ENCODE assay signal across 8 mouse cellular contexts in the genomic region with DNA sequence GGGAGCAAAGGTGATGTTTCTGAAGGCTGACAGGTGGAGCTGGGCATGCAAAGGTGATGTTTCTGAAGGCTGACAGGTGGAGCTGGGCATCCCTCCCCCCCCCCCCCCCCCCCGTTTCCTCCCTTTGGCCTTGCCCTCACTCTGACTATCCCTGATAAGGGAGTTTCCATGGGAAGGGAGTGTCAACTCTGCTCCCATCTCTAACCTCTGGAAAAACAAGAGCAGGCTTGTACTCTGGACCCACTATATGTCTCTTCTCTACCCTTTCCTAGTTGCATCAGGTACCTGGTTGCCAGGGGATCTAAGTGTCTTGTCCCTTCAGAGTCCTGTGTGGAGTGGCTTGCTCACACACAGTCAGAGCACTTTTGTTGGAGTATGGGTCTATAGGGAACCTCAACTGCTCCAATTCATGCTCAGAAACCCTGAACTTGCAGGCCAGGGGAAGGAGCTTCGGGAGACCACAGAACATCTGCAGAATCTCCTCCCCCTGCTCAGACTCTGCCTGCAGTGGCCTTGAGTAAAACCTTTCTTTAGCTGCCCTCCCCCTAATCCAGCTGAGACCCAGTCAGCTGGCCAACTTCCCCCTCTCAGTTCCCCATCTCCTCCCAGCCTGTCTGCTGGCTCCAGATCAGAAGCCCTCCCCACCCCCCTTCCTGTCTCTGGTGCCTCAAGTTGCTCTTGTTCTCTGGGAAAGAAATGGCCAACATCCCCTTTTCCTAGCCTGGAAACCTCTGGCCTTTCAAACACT. TPM values are rescaled to one million over a fixed set of nuclear protein-coding genes. Genes with fewer than 3 reads are reported as not detected.
DNase-seq lines count a peak whose midpoint lies in the region; ATAC-seq and TF ChIP-seq lines count a peak whose summit lies in the region.

No protein-coding gene starts in this region.

- peaks cover 44% of the 10 kb centered on the region for H3K4me1 ChIP-seq in bone marrow macrophage, adult 2 months (ENCODE audit: control insufficient read depth, insufficient read depth, low read length)
- peaks cover 15% of the 10 kb centered on the region; the same call in 1 of the 2 replicates for H3K4me1 ChIP-seq in hindbrain, embryonic 14.5 days (replicated peaks; ENCODE audit: control insufficient read depth, insufficient read depth, low read length)
- peaks cover 22% of the 10 kb centered on the region for H3K4me1 ChIP-seq in limb, embryonic 13.5 days
- H3K4me1 ChIP-seq in midbrain, embryonic 13.5 days (replicated peaks): peaks cover 24% of the 10 kb centered on the region
- peaks cover 21% of the 10 kb centered on the region; the same call in 1 of the 2 replicates for H3K4me1 ChIP-seq in stomach, embryonic 15.5 days

- no peak for TF ChIP-seq POLR2A in bone marrow macrophage, adult 2 months (IDR thresholded peaks at IDR 0.05; ENCODE audit: borderline replicate concordance, low read depth, low read length)

- DNase-seq in embryo, embryonic 11 days: peak; percentile 30
- no peak for DNase-seq in embryo, embryonic 10 days (ENCODE audit: low spot score)
- peak; percentile 39 to 42 for DNase-seq in frontal cortex, postnatal 36 days (ENCODE audit: low spot score in 2 of 2)
- no peak for DNase-seq in hindbrain, embryonic 14.5 days (ENCODE audit: low spot score)

- H3K27me3 ChIP-seq in hindbrain, embryonic 14.5 days (ENCODE audit: control insufficient read depth, insufficient read depth, low read length): no peaks in the 10 kb centered on the region
- H3K27me3 ChIP-seq in limb, embryonic 13.5 days: peaks cover 5% of the 10 kb centered on the region; the same call in 1 of the 2 replicates
- no peaks in the 10 kb centered on the region; the same call in none of the 2 replicates for H3K27me3 ChIP-seq in midbrain, embryonic 13.5 days
- no peaks in the 10 kb centered on the region for H3K27me3 ChIP-seq in stomach, embryonic 15.5 days (replicated peaks)

- H3K36me3 ChIP-seq in hindbrain, embryonic 14.5 days (replicated peaks; ENCODE audit: control insufficient read depth, insufficient read depth): peaks cover 8% of the 10 kb centered on the region
- H3K36me3 ChIP-seq in limb, embryonic 13.5 days: peaks cover 20% of the 10 kb centered on the region
- H3K36me3 ChIP-seq in midbrain, embryonic 13.5 days: peaks cover 18% of the 10 kb centered on the region
- no peaks in the 10 kb centered on the region for H3K36me3 ChIP-seq in stomach, embryonic 15.5 days

- H3K9me3 ChIP-seq in hindbrain, embryonic 14.5 days (ENCODE audit: control insufficient read depth, low read length): no peaks in the 10 kb centered on the region
- no peaks in the 10 kb centered on the region for H3K9me3 ChIP-seq in limb, embryonic 13.5 days
- no peaks in the 10 kb centered on the region for H3K9me3 ChIP-seq in midbrain, embryonic 13.5 days
- no peaks in the 10 kb centered on the region for H3K9me3 ChIP-seq in stomach, embryonic 15.5 days

- peak overlapping the region; percentile 82 for H3K9ac ChIP-seq in hindbrain, embryonic 14.5 days
- H3K9ac ChIP-seq in limb, embryonic 13.5 days: peak overlapping the region; percentile 77
- peak overlapping the region; percentile 86 for H3K9ac ChIP-seq in midbrain, embryonic 13.5 days (replicated peaks)
- H3K9ac ChIP-seq in stomach, embryonic 15.5 days: 0 out of 2 replicates have a peak overlapping the region, but pooled peaks have one; percentile 12

- H3K4me3 ChIP-seq in bone marrow macrophage, adult 2 months (ENCODE audit: insufficient read depth, low read length): peak overlapping the region; percentile 78
- peak overlapping the region; percentile 74 for H3K4me3 ChIP-seq in hindbrain, embryonic 14.5 days (replicated peaks; ENCODE audit: low read length)
- H3K4me3 ChIP-seq in limb, embryonic 13.5 days: peak overlapping the region; percentile 73
- H3K4me3 ChIP-seq in midbrain, embryonic 13.5 days (replicated peaks): peak overlapping the region; percentile 75
- peak overlapping the region; percentile 79 for H3K4me3 ChIP-seq in stomach, embryonic 15.5 days (replicated peaks)

- TF ChIP-seq CTCF in bone marrow macrophage, adult 2 months (IDR thresholded peaks at IDR 0.05; ENCODE audit: low read depth, low read length): no peak

- WGBS in hindbrain, embryonic 14.5 days: 28% methylated on average over 1 of the region's 2 CpGs
- WGBS in limb, embryonic 13.5 days: 0% methylated on average over 1 of the region's 2 CpGs
- 4% methylated on average over 2 of the region's 2 CpGs for WGBS in midbrain, embryonic 13.5 days
- 0% methylated on average over 2 of the region's 2 CpGs for WGBS in stomach, embryonic 15.5 days

- ATAC-seq in hindbrain, embryonic 14.5 days (ENCODE audit: low FRiP score): no peak
- ATAC-seq in limb, embryonic 13.5 days (ENCODE audit: low FRiP score, low read depth): peak; percentile 16; the same call in 1 of the 2 replicates
- ATAC-seq in midbrain, embryonic 13.5 days: no peak; the same call in 1 of the 2 replicates
- no peak for ATAC-seq in stomach, embryonic 15.5 days (ENCODE audit: insufficient read depth, low FRiP score, low read depth)

- H3K27ac ChIP-seq in bone marrow macrophage, adult 2 months (ENCODE audit: insufficient read depth, low read depth, low read length): peak overlapping the region; percentile 93
- H3K27ac ChIP-seq in hindbrain, embryonic 14.5 days: peak overlapping the region; percentile 92; the same call in 1 of the 2 replicates
- H3K27ac ChIP-seq in limb, embryonic 13.5 days: peak overlapping the region; percentile 80
- H3K27ac ChIP-seq in midbrain, embryonic 13.5 days: no peak overlapping the region
- peak overlapping the region; percentile 94 for H3K27ac ChIP-seq in stomach, embryonic 15.5 days

- peak overlapping the region; percentile 74 for H3K4me2 ChIP-seq in hindbrain, embryonic 14.5 days (replicated peaks)
- peak overlapping the region; percentile 80 for H3K4me2 ChIP-seq in limb, embryonic 13.5 days (replicated peaks)
- H3K4me2 ChIP-seq in midbrain, embryonic 13.5 days (replicated peaks): peak overlapping the region; percentile 80
- peak overlapping the region; percentile 77 for H3K4me2 ChIP-seq in stomach, embryonic 15.5 days

RNA-seq across cellular contexts. Expression of a gene that starts 1.2 kb away (rescaled TPM):
- polyA plus RNA-seq in bone marrow macrophage, adult 2 months (2012; ENCODE audit: insufficient read depth, insufficient read length, missing spikeins): 100 and 103 TPM in 2 replicates
- polyA plus RNA-seq in hindbrain, embryonic 14.5 days (2014; fragmentation: Nextera tagmentation; extraction: Ambion mirVana): 21.0 and 22.1 TPM in 2 replicates
- 28.9 and 29.3 TPM in 2 replicates for polyA plus RNA-seq in limb, embryonic 13.5 days (2015; fragmentation: Nextera tagmentation; extraction: Ambion mirVana)
- polyA plus RNA-seq in midbrain, embryonic 13.5 days (2015; fragmentation: Nextera tagmentation; extraction: Ambion mirVana): 21.5 and 22.6 TPM in 2 replicates
- polyA plus RNA-seq in stomach, embryonic 15.5 days (2015; fragmentation: Nextera tagmentation; extraction: Ambion mirVana): 29.8 and 33.5 TPM in 2 replicates

RNA-seq across cellular contexts. Expression of a gene that starts 43.4 kb away (rescaled TPM):
- polyA plus RNA-seq in bone marrow macrophage, adult 2 months (2012; ENCODE audit: insufficient read depth, insufficient read length, missing spikeins): 12.6 and 14.8 TPM in 2 replicates
- polyA plus RNA-seq in hindbrain, embryonic 14.5 days (2014; fragmentation: Nextera tagmentation; extraction: Ambion mirVana): 7.7 and 8.0 TPM in 2 replicates
- polyA plus RNA-seq in limb, embryonic 13.5 days (2015; fragmentation: Nextera tagmentation; extraction: Ambion mirVana): 20.3 and 21.8 TPM in 2 replicates
- polyA plus RNA-seq in midbrain, embryonic 13.5 days (2015; fragmentation: Nextera tagmentation; extraction: Ambion mirVana): 9.5 and 9.6 TPM in 2 replicates
- 19.3 and 19.7 TPM in 2 replicates for polyA plus RNA-seq in stomach, embryonic 15.5 days (2015; fragmentation: Nextera tagmentation; extraction: Ambion mirVana)

Comparison
In these comparisons a context has a peak if more than half of its experiments do, and no peak if none do; other contexts are left out.
1. DNase-seq: peak in embryo, embryonic 11 days (single experiment) and frontal cortex, postnatal 36 days (2 of 2); none in embryo, embryonic 10 days (single experiment) and hindbrain, embryonic 14.5 days (single experiment).
2. H3K9ac ChIP-seq: peak in every context shown above with its lines; median percentile 86 in midbrain, embryonic 13.5 days; 82 in hindbrain, embryonic 14.5 days; 77 in limb, embryonic 13.5 days; 12 in stomach, embryonic 15.5 days.
3. Peak in every context shown above with its lines, with median percentiles within 50 percentile points of each other: H3K4me3 ChIP-seq and H3K4me2 ChIP-seq.